14 mouse cellular contexts compared by ENCODE assay signal in genomic region chr6:134763436-134763835, GRCm38 (mm10).
"Had no signal": no experiment of that assay in that cellular context is flagged by ENCODE, and none has a peak within 500 bp of the region (broad histone marks: within the 10 kb centered on the region; RNA-seq: fewer than 3 reads in every experiment).

No protein-coding gene starts in this region.

- H3K4me3 ChIP-seq: limb, embryonic 10.5 days; liver, embryonic 13.5 days; lung, embryonic 15.5 days; midbrain, embryonic 12.5 days; neural tube, embryonic 13.5 days had no signal

- ATAC-seq: midbrain, embryonic 16.5 days had no signal

- H3K27ac ChIP-seq: kidney, postnatal 0 days; limb, embryonic 10.5 days; liver, embryonic 13.5 days; lung, embryonic 15.5 days; midbrain, embryonic 12.5 days; neural tube, embryonic 13.5 days had no signal

- H3K27me3 ChIP-seq: liver, embryonic 13.5 days; lung, embryonic 15.5 days; midbrain, embryonic 12.5 days; neural tube, embryonic 13.5 days had no signal

- H3K36me3 ChIP-seq: limb, embryonic 10.5 days; lung, embryonic 15.5 days; midbrain, embryonic 12.5 days; neural tube, embryonic 13.5 days had no signal

- H3K9ac ChIP-seq: liver, embryonic 13.5 days; liver, postnatal 0 days; lung, embryonic 15.5 days; midbrain, embryonic 12.5 days; neural tube, embryonic 13.5 days had no signal

- H3K4me1 ChIP-seq: neural tube, embryonic 13.5 days had no signal

- DNase-seq: kidney, adult 9 months; kidney, postnatal 36 days; liver, embryonic 13.5 days; liver, postnatal 0 days; lung, postnatal 14 days; right cerebral cortex, adult 18-20 months; right cerebral cortex, postnatal 25 days; thymus, postnatal 4 days had no signal

- H3K4me2 ChIP-seq: liver, embryonic 13.5 days; lung, embryonic 15.5 days; midbrain, embryonic 12.5 days; neural tube, embryonic 13.5 days had no signal

- H3K9me3 ChIP-seq: limb, embryonic 10.5 days; liver, embryonic 13.5 days; lung, embryonic 15.5 days; midbrain, embryonic 12.5 days; neural tube, embryonic 13.5 days had no signal
